Mouse (Mus musculus): Measurements from ENCODE around the gene Inpp5d. TPM values are rescaled to one million over a fixed set of nuclear protein-coding genes. Genes with fewer than 3 reads are reported as not detected.
"Not testable (repeated sequence)": the region's sequence is repeated elsewhere in the genome, so short reads cannot be mapped to it uniquely, and the experiment has no call there.

The Inpp5d gene
- polyA plus RNA-seq, 1 experiment from 2014 or later, result 6.0 TPM

DNA sequence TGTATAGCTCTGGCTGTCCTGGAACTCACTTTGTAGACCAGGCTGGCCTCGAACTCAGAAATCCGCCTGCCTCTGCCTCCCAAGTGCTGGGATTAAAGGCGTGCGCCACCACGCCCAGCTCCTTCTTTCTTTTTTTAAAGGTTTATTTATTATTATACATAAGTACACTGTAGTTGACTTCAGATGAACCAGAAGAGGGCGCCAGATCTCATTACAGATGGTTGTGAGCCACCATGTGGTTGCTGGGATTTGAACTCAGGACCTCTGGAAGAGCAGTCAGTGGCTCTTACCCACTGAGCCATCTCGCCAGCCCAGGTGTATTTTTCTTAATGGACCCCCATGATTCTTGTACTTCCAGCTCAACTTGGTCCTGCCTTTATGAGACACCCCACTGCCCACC lies 62.4 kb downstream of the Inpp5d start:
- not testable (repeated sequence) for H3K4me3 ChIP-seq; H3K9me3 ChIP-seq; ATAC-seq (ENCODE audit: extremely low read depth, insufficient number of reproducible peaks, low FRiP score, low TSS enrichment); H3K4me2 ChIP-seq; H3K4me1 ChIP-seq; H3K27me3 ChIP-seq (replicated peaks); H3K27ac ChIP-seq (replicated peaks); H3K9ac ChIP-seq
- 78% methylated on average over 7 of the region's 7 CpGs for WGBS
- peaks cover 11% of the 10 kb centered on the region; the same call in 1 of the 2 replicates for H3K36me3 ChIP-seq

GRCm38 (mm10) chr1:87684071-87684470 lies 64.0 kb downstream of the Inpp5d start:
- 0 out of 2 replicates have a peak, but pooled peaks cover 3% of the 10 kb centered on the region for H3K27me3 ChIP-seq (replicated peaks)
- no peak overlapping the region for H3K27ac ChIP-seq (replicated peaks)
- no peaks in the 10 kb centered on the region for H3K4me1 ChIP-seq
- no peak overlapping the region for H3K4me2 ChIP-seq
- H3K9ac ChIP-seq, result no peak overlapping the region
- ATAC-seq (ENCODE audit: extremely low read depth, insufficient number of reproducible peaks, low FRiP score, low TSS enrichment), result no peak
- 84% methylated on average over 5 of the region's 5 CpGs for WGBS
- H3K9me3 ChIP-seq, result no peaks in the 10 kb centered on the region
- H3K36me3 ChIP-seq, result peaks cover 11% of the 10 kb centered on the region; the same call in 1 of the 2 replicates
- H3K4me3 ChIP-seq, result no peak overlapping the region

DNA sequence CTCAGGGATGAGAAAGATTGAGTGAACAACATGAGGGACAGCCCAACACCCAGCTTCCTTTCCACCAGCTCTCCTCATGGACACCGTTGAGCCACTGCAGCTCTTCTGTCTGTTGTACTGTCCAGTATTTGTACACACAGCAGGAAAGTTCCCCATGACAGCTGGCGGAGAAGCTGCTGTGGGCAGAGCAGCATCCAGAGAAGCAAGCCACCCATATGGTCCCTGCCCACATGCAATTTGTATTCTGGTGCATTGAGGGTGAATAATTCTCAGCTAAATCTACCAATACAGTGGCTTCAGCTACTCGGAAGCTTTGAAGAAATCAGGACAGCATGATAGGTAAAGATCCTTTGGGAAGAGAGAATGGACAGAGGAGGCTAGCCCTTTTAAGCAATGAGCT lies 64.7 kb downstream of the Inpp5d start:
- Histone ChIP-seq H3K4me1 (no peaks in the 10 kb centered on the region), H3K27me3 (replicated peaks) (0 out of 2 replicates have a peak, but pooled peaks cover 3% of the 10 kb centered on the region), H3K27ac (replicated peaks) (no peak overlapping the region), H3K9me3 (no peaks in the 10 kb centered on the region), H3K4me2 (no peak overlapping the region), H3K4me3 (no peak overlapping the region), H3K9ac (no peak overlapping the region), H3K36me3 (peaks cover 11% of the 10 kb centered on the region; the same call in 1 of the 2 replicates)
- WGBS, result 86% methylated on average over 3 of the region's 3 CpGs
- ATAC-seq (ENCODE audit: extremely low read depth, insufficient number of reproducible peaks, low FRiP score, low TSS enrichment), result no peak

DNA sequence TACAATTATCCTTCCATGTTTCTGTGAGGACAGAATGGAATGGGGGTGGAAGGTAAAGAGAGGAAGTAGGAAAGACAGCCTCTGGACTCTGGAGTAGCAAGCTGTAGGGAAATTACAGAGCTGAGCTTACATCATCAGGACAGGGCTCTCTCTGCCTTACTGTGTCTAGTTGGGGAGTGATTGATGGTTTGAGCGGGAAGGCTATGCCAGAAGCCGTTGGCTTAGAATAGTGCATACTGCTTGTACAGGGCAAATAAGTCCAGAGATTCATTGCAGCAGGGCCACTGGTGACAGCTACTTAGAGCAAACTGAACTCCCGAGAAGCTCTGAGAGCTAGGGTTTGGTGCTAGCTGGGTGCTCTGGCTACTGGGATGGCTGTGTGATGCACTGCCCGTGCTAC lies 66.2 kb downstream of the Inpp5d start:
- H3K27ac ChIP-seq (replicated peaks), result no peak overlapping the region
- 0 out of 2 replicates have a peak, but pooled peaks cover 3% of the 10 kb centered on the region for H3K27me3 ChIP-seq (replicated peaks)
- H3K9me3 ChIP-seq, result no peaks in the 10 kb centered on the region
- no peak overlapping the region for H3K4me3 ChIP-seq
- H3K36me3 ChIP-seq, result peaks cover 11% of the 10 kb centered on the region; the same call in 1 of the 2 replicates
- no peak overlapping the region for H3K4me2 ChIP-seq
- H3K4me1 ChIP-seq, result no peaks in the 10 kb centered on the region
- ATAC-seq (ENCODE audit: extremely low read depth, insufficient number of reproducible peaks, low FRiP score, low TSS enrichment), result no peak
- 54% methylated on average over 4 of the region's 4 CpGs for WGBS
- no peak overlapping the region for H3K9ac ChIP-seq

DNA sequence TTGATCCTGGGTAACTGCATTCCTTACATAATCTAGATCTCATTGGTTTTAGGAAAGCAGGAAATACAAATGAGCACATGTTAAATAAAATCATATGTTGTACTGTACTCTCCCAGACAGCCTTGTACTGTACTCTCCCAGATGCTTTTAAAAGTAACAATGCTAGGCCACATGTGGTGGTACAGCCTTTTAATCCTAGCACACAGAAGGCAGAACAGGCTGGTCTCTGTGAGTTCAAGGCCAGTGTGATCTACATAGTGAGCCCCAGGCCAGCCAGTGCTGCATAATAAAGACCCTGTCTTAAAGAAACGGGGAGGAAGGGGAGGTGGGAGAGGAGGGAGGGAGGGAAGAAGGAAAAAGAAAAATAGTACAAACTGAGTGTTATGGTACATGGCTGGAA lies 66.9 kb downstream of the Inpp5d start:
- H3K9me3 ChIP-seq, result no peaks in the 10 kb centered on the region
- no peak overlapping the region for H3K9ac ChIP-seq
- no peak overlapping the region for H3K27ac ChIP-seq (replicated peaks)
- H3K4me2 ChIP-seq, result no peak overlapping the region
- no peaks in the 10 kb centered on the region for H3K4me1 ChIP-seq
- no peak overlapping the region for H3K4me3 ChIP-seq
- 65% methylated on average over 1 of the region's 1 CpGs for WGBS
- 0 out of 2 replicates have a peak, but pooled peaks cover 3% of the 10 kb centered on the region for H3K27me3 ChIP-seq (replicated peaks)
- peaks cover 11% of the 10 kb centered on the region; the same call in 1 of the 2 replicates for H3K36me3 ChIP-seq
- ATAC-seq (ENCODE audit: extremely low read depth, insufficient number of reproducible peaks, low FRiP score, low TSS enrichment), result no peak

DNA sequence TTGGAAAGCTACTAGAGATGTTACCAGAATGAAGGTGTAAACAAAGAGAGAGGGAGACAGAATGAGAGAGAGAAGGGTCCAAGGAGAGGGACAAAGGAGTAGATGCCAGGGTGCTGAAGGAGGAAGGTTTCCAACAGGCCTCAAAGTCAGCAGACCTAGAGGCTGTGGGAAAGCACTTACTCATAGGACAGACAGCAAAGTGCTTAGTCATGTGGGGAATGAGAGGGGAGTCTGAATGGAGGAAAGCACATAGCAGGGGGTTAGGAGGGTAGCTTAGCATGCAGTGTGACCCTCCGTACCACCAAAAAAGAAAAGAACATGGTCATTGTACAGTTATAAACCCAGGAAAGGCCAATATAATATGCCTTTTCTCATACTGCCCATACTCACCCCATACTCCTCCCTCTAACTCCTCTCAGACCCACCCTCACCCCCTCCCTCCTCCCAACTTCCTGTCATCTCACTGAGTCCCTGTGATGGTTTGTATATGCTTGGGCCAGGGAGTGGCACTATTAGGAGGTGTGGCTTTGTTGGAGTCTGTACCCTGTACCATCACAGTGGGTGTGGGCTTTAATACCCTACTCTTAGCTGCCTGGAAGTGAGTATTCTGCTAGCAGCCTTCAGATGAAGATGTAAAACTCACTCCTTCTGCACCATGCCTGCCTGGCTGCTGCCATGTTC lies 69.7 kb downstream of the Inpp5d start:
- WGBS, result 82% methylated on average over 1 of the region's 1 CpGs
- H3K36me3 ChIP-seq, result no peaks in the 10 kb centered on the region
- H3K9ac ChIP-seq, result no peak overlapping the region
- no peaks in the 10 kb centered on the region for H3K9me3 ChIP-seq
- H3K4me2 ChIP-seq, result no peak overlapping the region
- ATAC-seq (ENCODE audit: extremely low read depth, insufficient number of reproducible peaks, low FRiP score, low TSS enrichment), result 0 out of 2 replicates have a peak, but pooled peaks have one; percentile 25
- H3K27ac ChIP-seq (replicated peaks), result no peak overlapping the region
- no peaks in the 10 kb centered on the region for H3K4me1 ChIP-seq
- 0 out of 2 replicates have a peak, but pooled peaks cover 3% of the 10 kb centered on the region for H3K27me3 ChIP-seq (replicated peaks)
- no peak overlapping the region for H3K4me3 ChIP-seq

GRCm38 (mm10) chr1:87696358-87696757 lies 76.2 kb downstream of the Inpp5d start:
- H3K27me3 ChIP-seq (replicated peaks), result no peaks in the 10 kb centered on the region
- WGBS, result 72% methylated on average over 4 of the region's 5 CpGs

GRCm38 (mm10) chr1:87698010-87698409 lies 77.9 kb downstream of the Inpp5d start:
- Histone ChIP-seq H3K27me3 (replicated peaks) (no peaks in the 10 kb centered on the region), H3K4me1 (peaks cover 18% of the 10 kb centered on the region), H3K9ac (no peak overlapping the region), H3K27ac (replicated peaks) (no peak overlapping the region), H3K36me3 (no peaks in the 10 kb centered on the region), H3K9me3 (no peaks in the 10 kb centered on the region), H3K4me3 (no peak overlapping the region), H3K4me2 (no peak overlapping the region)
- 37% methylated on average over 6 of the region's 6 CpGs for WGBS
- ATAC-seq (ENCODE audit: extremely low read depth, insufficient number of reproducible peaks, low FRiP score, low TSS enrichment), result no peak

More at GRCm38 (mm10) chr1:87696358-87696757, 76.2 kb downstream of the Inpp5d start:
- Histone ChIP-seq H3K27ac (replicated peaks) (no peak overlapping the region), H3K9me3 (no peaks in the 10 kb centered on the region), H3K4me2 (no peak overlapping the region), H3K4me3 (no peak overlapping the region), H3K4me1 (peaks cover 18% of the 10 kb centered on the region), H3K36me3 (no peaks in the 10 kb centered on the region), H3K9ac (no peak overlapping the region)
- no peak for ATAC-seq (ENCODE audit: extremely low read depth, insufficient number of reproducible peaks, low FRiP score, low TSS enrichment)

- H3K27me3 ChIP-seq (replicated peaks), result no peaks in the 10 kb centered on the region
- H3K4me2 ChIP-seq, result no peak overlapping the region
- H3K4me1 ChIP-seq, result peaks cover 18% of the 10 kb centered on the region
- H3K27ac ChIP-seq (replicated peaks), result no peak overlapping the region
- WGBS, result 61% methylated on average over 5 of the region's 5 CpGs
- ATAC-seq (ENCODE audit: extremely low read depth, insufficient number of reproducible peaks, low FRiP score, low TSS enrichment), result no peak
- H3K4me3 ChIP-seq, result no peak overlapping the region
- no peak overlapping the region for H3K9ac ChIP-seq
- H3K9me3 ChIP-seq, result no peaks in the 10 kb centered on the region
- H3K36me3 ChIP-seq, result 0 out of 2 replicates have a peak, but pooled peaks cover 2% of the 10 kb centered on the region
These were observed 79.9 kb downstream of the Inpp5d start for GRCm38 (mm10) chr1:87699890-87700448.

- Histone ChIP-seq H3K9me3 (peaks cover 7% of the 10 kb centered on the region), H3K4me3 (no peak overlapping the region), H3K4me2 (no peak overlapping the region), H3K9ac (no peak overlapping the region), H3K36me3 (peaks cover 13% of the 10 kb centered on the region), H3K27ac (replicated peaks) (no peak overlapping the region), H3K27me3 (replicated peaks) (no peaks in the 10 kb centered on the region), H3K4me1 (0 out of 2 replicates have a peak, but pooled peaks cover 3% of the 10 kb centered on the region)
- no peak for ATAC-seq (ENCODE audit: extremely low read depth, insufficient number of reproducible peaks, low FRiP score, low TSS enrichment)
- 51% methylated on average over 2 of the region's 2 CpGs for WGBS
These were observed 84.1 kb downstream of the Inpp5d start for GRCm38 (mm10) chr1:87704230-87704629.

DNA sequence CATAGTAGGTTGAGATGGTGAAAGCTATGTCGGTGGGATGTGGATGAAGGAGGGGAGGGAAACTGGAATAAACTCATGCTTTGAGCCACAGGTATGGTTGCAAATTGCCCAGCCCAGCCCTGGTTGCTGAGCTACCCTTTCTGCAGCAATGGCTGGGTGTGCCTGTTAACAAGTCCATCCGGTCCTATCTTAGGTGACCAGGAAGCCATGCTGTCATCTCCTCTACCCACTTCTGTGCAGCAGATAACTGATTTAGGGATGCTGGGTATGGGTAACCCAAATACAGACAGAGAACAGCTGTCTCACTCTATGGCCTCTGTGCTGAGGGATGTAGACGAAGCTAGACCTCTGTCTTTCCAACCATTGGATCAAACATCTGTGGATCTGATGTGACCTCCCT lies 86.2 kb downstream of the Inpp5d start:
- Histone ChIP-seq H3K27ac (replicated peaks) (no peak overlapping the region), H3K36me3 (peaks cover 13% of the 10 kb centered on the region), H3K4me3 (no peak overlapping the region), H3K4me2 (no peak overlapping the region), H3K9me3 (peaks cover 7% of the 10 kb centered on the region), H3K9ac (no peak overlapping the region), H3K27me3 (replicated peaks) (no peaks in the 10 kb centered on the region), H3K4me1 (no peaks in the 10 kb centered on the region)
- ATAC-seq (ENCODE audit: extremely low read depth, insufficient number of reproducible peaks, low FRiP score, low TSS enrichment), result no peak
- 65% methylated on average over 3 of the region's 3 CpGs for WGBS

Data from heart, embryonic 13.5 days (tissue).